Mouse (Mus musculus) heart, adult 18-20 months (tissue): Measurements from ENCODE around the gene Ush1g. TPM values are rescaled to one million over a fixed set of nuclear protein-coding genes. Genes with fewer than 3 reads are reported as not detected.

Experiments used
- DNase-seq, 2 experiments: peaks; one replicate each; pipeline ENCODE4 v3.0.0; 2021 to 2022; ENCODE audit warnings: mixed read lengths in 1 of 2
- total RNA-seq, 2 experiments: library from RNA; stranded (reverse); gene quantifications; 2 replicates each; pipeline ENCODE4 v1.2.3; 2021

Ush1g gene
- total RNA-seq, 2 experiments from 2014 or later, result 0.10 TPM; not detected in 1

- DNase-seq, result no peak
Observed at GRCm38 (mm10) chr11:115269330-115270066, 52.3 kb downstream of the Ush1g start.

- DNase-seq, result no peak
Observed at GRCm38 (mm10) chr11:115267958-115268357, 53.9 kb downstream of the Ush1g start.

GRCm38 (mm10) chr11:115267061-115267883, 54.6 kb downstream of the Ush1g start, which contains the start of gene Grin2c:
Gene Grin2c, minus strand, starts transcription at chr11:115267243.
- no peak for DNase-seq

- no peak for DNase-seq
Observed at GRCm38 (mm10) chr11:115266400-115266778, 55.5 kb downstream of the Ush1g start.

GRCm38 (mm10) chr11:115265771-115266399, 56.0 kb downstream of the Ush1g start:
- DNase-seq, result no peak

Other genes with a start within 250 kb of the Ush1g start
- 1 to 10 TPM in 1 of 2 experiments, under 1 TPM in 1; 0.50 to 1.2 TPM for gene Rab37, start 230.6 kb downstream of the Ush1g start, total RNA-seq
- gene Cd300lf, start 188.0 kb downstream of the Ush1g start, total RNA-seq, result under 1 TPM in 1 of 2 experiments, not detected in 1; 0.36 TPM
- gene Slc9a3r1, start 158.7 kb downstream of the Ush1g start, total RNA-seq, result 1 to 10 TPM; 7.7 to 9.1 TPM
- gene Tmem104, start 134.6 kb downstream of the Ush1g start, total RNA-seq, result 10 to 100 TPM; 10.9 to 12.9 TPM
- gene Nat9, start 134.2 kb downstream of the Ush1g start, total RNA-seq, result 10 to 100 TPM; 20.7 to 25.1 TPM
- under 1 TPM; 0.27 to 0.41 TPM for gene Grin2c, start 54.8 kb downstream of the Ush1g start, total RNA-seq
- gene Fdxr, start 45.0 kb downstream of the Ush1g start, total RNA-seq, result 10 to 100 TPM in 1 of 2 experiments, 1 to 10 TPM in 1; 9.8 to 10.1 TPM
- 1 to 10 TPM; 2.2 to 2.4 TPM for gene Fads6, start 24.4 kb downstream of the Ush1g start, total RNA-seq
- gene Otop2, start 14.9 kb downstream of the Ush1g start, total RNA-seq, result not detected
- gene Otop3, start 12.7 kb upstream of the Ush1g start, total RNA-seq, result not detected
- 1 to 10 TPM; 2.4 to 3.6 TPM for gene Hid1, start 45.7 kb upstream of the Ush1g start, total RNA-seq
- 1 to 10 TPM; 4.4 to 4.5 TPM for gene Cdr2l, start 59.9 kb upstream of the Ush1g start, total RNA-seq
- 100 to 1,000 TPM; 140 to 166 TPM for gene Mrpl58, start 81.7 kb upstream of the Ush1g start, total RNA-seq
- gene Atp5h, start 97.9 kb upstream of the Ush1g start, total RNA-seq, result 1,000 to 10,000 TPM; 2,170 to 2,492 TPM
- 10 to 100 TPM; 30.1 to 31.0 TPM for gene Kctd2, start 98.1 kb upstream of the Ush1g start, total RNA-seq
- gene Trim80, start 118.5 kb upstream of the Ush1g start, total RNA-seq, result not detected
- gene Slc16a5, start 140.4 kb upstream of the Ush1g start, total RNA-seq, result under 1 TPM in 1 of 2 experiments, not detected in 1; 0.36 TPM
- 1 to 10 TPM; 1.8 to 1.9 TPM for gene Armc7, start 153.6 kb upstream of the Ush1g start, total RNA-seq
- gene Nt5c, start 169.8 kb upstream of the Ush1g start, total RNA-seq, result 10 to 100 TPM; 11.5 to 16.6 TPM
- gene Jpt1, start 192.3 kb upstream of the Ush1g start, total RNA-seq, result 100 to 1,000 TPM; 114 to 148 TPM
- 100 to 1,000 TPM; 160 to 170 TPM for gene Sumo2, start 214.2 kb upstream of the Ush1g start, total RNA-seq
- 10 to 100 TPM; 18.3 to 20.0 TPM for gene Nup85, start 242.4 kb upstream of the Ush1g start, total RNA-seq